Mouse (Mus musculus): ENCODE measurements around the gene Smarcb1.
A peak's percentile ranks its signal among the peaks of the same experiment; 100 is the strongest.

Gene Smarcb1

GRCm38 (mm10) chr10:75921026-75921725 lies at the start of gene Smarcb1:
Gene Smarcb1 (minus strand): TSS chr10:75921617.
- peak; percentile 97 for DNase-seq

- no peak for DNase-seq
Observed at GRCm38 (mm10) chr10:75954381-75954811, 33.0 kb upstream of the Smarcb1 start, which contains the start of gene Gm5134. Gene Gm5134 (plus strand): TSS chr10:75954514.

DNA sequence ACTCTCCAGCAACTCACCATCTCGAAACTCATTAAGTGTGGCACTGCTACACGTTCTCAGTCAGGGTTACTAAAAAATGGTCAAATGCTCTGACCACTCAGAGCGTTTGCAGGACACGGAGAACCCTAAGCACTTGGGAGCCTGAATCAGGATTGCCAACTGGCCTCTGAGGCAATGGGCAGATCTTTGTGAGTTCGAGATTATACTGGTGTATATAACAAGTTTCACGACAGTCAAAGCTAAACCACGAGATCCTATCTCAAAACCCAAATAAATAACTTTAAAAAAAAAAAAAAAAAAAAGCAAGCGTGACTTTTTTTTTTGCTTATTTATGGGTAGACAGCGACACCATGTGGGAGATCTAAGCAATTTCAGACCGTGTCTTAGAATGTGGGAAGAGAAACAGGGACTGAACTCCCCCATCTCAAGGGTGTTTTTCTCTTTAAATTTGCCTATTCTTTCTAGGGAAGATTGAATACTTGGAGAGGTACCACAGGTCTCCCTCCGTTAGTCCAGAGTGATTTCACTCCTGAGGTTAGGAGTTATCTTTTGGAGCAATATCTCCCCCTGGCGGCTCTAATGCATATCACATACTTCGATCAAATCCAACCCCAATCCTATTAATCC lies 30.1 kb upstream of the Smarcb1 start:
- peak; percentile 75 for DNase-seq

DNA sequence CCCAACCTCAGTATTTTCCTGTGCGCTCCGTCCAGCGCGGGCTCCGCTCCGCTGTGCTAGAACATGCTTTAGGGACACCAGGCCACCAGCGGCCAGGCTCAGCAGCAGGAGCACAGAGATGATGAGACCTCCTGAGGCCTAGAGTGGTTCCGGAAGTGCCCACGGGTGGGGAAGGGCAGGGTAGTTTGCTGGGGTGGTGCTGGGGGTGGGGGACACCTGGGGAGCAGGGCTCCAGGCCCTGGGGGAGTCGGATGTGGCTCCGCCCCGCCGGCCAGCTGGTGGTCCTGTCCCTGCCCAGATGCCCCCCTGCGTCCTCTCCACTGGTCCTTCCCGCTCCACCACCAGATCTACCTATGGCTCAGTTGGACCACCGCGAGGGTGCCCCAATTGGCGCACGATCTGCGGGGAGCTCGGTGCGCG lies 29.4 kb upstream of the Smarcb1 start:
- DNase-seq: peak; percentile 82

GRCm38 (mm10) chr10:75949053-75950045 lies 27.9 kb upstream of the Smarcb1 start:
- no peak for DNase-seq

DNA sequence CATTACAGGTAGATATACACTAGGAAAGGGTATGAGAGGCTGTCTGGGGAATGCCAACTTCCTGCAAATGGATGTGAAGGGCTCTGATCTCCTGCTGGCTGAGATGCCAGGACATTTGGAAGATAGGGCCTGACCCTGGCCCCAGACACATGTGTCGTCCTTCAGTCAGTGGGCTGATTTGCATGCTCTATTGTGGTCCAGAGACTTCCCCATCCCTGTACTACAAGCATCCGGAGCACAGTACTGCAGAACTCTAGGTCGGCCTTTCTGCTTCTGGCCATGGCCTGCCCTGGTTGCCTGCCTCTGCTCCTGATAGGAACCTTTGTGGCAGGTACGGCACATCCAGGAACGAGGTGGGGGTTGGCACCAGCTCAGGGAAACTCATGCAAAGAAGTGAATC lies 26.7 kb upstream of the Smarcb1 start:
- DNase-seq: no peak

- no peak for DNase-seq
Observed at GRCm38 (mm10) chr10:75945896-75946295, 24.5 kb upstream of the Smarcb1 start.

DNA sequence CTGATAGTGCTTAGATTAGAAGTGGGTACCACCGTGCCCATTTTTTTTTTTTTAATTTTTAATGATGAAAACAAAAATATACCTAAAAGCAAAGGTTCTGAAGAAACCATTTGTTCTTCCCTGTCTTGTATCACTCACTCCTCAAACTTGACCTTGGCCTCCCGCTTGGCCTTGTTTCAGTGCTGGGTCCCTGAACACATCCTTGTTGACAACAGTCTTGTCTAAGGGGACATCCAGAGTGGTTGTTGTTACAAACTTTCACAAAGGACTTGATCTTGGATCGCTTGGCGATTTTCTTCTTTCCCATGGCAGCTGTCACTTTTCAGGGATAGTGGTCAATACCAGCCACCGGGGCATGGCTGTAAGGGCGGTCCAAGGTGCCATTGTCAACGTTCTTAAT lies 23.8 kb upstream of the Smarcb1 start:
- no peak for DNase-seq

GRCm38 (mm10) chr10:75944066-75944772 lies 22.8 kb upstream of the Smarcb1 start:
- peak; percentile 55 for DNase-seq

- no peak for DNase-seq
Observed at GRCm38 (mm10) chr10:75942736-75943477, 21.5 kb upstream of the Smarcb1 start, which contains the start of gene Vpreb3. Gene Vpreb3 (plus strand): TSS chr10:75943057.

- peak; percentile 74 for DNase-seq
Observed at GRCm38 (mm10) chr10:75941042-75941824, 19.8 kb upstream of the Smarcb1 start.

- no peak for DNase-seq
Observed at GRCm38 (mm10) chr10:75940520-75940919, 19.1 kb upstream of the Smarcb1 start, which contains the start of gene Gm867. Gene Gm867 (minus strand): TSS chr10:75940672.

DNA sequence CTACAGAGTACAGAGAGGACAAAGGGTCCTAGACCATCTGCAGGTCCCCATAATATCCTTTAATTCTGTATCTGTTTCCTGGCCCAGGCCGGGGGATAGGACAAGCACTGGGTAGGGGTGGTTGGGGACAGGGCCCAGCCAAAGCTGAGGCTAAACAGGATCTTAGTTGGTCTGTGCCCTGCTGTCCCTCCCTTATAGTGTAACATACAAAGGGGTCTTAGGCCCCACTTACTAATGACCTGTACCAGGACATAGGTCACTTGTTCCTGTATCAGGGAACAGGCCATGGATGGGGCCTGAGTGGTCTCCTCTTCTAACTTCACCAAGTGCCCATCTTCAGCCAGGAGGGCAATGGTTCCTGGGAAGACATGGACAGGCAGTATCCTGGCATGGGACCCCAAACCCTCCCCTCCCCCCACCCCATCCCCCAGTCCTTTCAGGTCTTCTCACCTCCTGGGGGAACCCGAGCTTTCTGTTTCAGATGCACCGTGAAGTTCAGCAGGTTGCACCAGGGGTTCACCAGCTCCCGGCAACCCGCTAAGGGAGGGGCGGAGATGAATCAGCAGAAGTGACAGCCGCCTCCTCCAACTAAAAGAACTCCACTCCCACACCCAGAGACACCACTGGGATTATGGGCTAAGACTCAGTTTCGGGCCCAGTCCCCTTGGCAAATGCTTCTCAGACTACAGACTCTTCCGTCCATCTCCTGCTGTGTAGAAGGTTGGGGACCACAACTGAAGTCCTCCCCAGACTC lies 18.2 kb upstream of the Smarcb1 start:
- DNase-seq: no peak

DNA sequence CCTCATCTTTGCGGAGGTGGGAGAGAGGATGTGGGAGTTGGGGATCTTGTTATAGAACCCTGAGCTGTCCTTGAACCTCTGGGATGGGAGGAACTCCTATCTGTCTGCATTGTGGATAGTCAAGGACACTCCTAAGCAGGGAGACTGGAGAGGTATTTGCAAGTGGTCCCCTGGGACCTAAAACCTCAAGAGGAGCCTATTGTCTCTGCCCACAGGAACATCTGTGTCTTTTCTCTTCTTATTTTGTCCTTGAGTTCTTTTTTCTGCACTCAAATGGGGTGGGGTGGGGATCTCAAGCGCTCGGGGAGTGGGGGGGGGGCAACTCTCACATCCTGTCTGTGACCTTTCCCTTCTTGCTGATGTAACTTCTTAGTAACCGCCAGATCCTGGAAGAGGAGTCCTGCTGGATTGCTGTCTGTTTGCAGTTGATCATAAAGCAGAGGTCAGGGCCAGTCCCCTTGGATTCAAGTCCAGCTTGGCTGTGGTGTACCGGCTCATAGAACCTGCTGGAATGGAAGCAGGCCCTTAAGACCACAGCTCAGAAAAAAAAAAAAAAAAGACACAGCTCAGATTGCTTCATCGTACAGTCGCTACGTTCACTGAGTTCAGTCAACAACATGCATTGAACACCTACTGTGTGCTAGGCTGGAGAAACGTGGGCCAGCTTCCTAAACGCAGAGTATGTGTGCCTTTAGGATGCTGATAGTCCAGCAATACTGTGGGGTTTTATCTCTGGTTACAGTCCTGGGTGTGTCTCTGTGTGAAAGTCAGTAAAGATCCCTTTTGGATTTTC lies 16.6 kb upstream of the Smarcb1 start:
- DNase-seq: no peak

DNA sequence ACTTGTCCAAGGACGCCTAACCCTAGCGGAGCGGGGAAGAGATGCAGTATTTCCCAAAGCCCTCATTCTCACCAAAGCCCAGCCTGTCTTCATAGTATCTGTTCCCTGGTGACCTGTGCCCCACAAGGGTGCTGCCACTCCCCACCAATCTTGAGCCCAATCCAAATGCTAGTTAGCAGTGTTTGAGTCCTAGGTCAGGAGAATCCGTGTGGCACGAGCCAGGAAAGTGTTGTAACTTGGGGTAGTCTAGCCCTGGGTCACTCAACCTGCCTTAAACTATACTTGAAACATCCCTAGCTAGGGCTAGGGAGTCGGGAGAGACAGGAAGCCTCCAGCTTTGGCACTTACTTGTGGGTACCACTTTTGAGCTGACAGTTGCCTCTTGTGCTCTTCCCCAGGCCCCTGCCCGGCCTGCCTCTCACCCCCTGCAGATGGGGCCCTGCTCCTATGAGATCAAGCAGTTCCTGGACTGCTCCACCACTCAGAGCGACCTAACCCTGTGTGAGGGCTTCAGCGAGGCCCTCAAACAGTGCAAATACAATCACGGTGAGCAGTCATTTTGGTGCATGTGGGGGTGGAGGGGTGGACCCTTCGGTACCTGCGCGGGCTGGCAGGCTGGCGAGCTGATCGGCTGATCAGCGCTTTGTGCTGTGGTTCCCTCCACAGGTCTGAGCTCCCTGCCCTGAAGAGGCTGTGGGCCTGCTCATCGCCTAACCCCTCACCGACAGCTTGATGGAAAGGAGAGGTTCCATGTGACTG lies 15.7 kb upstream of the Smarcb1 start:
- no peak for DNase-seq

- DNase-seq: peak; percentile 90
Observed at GRCm38 (mm10) chr10:75935680-75936541, 14.5 kb upstream of the Smarcb1 start, which contains the start of gene Mmp11. Gene Mmp11 (minus strand): TSS chr10:75936496.

- DNase-seq: no peak
Observed at GRCm38 (mm10) chr10:75934991-75935390, 13.6 kb upstream of the Smarcb1 start.

Measured in retina, postnatal 1 day (tissue).